Mouse (Mus musculus) embryonic facial prominence, embryonic 15.5 days (tissue): ENCODE results near the gene Lsr. TPM values are rescaled to one million over a fixed set of nuclear protein-coding genes. Genes with fewer than 3 reads are reported as not detected.
A peak's percentile ranks its signal among the peaks of the same experiment; 100 is the strongest.

Experiments used
- ATAC-seq: fragments of 200-750 bp; cut with Nextera tagmentation; 2 replicates; pipeline ENCODE4 v1.8.0; 2017; ENCODE audit warnings: low read depth, moderate TSS enrichment; ENCODE audit not compliant: insufficient number of reproducible peaks, low FRiP score, low TSS enrichment
- H3K27ac ChIP-seq: fragments of 300-500 bp; sonication (generic); replicated peaks from 2 replicates; pipeline ENCODE4 v1.5.1; 2015; ENCODE audit warnings: mild to moderate bottlenecking, inconsistent platforms
- H3K27me3 ChIP-seq: fragments of 300-500 bp; sonication (generic); 2 replicates; pipeline ENCODE4 v1.6.1; 2015; ENCODE audit warnings: inconsistent platforms
- H3K36me3 ChIP-seq: fragments of 300-500 bp; sonication (generic); 2 replicates; pipeline ENCODE4 v1.6.1; 2015; ENCODE audit warnings: mild to moderate bottlenecking, inconsistent platforms
- H3K4me1 ChIP-seq: fragments of 300-500 bp; sonication (generic); 2 replicates; pipeline ENCODE4 v1.6.1; 2015; ENCODE audit warnings: inconsistent platforms
- H3K4me2 ChIP-seq: fragments of 300-500 bp; sonication (generic); replicated peaks from 2 replicates; pipeline ENCODE4 v1.6.1; 2015; ENCODE audit warnings: mild to moderate bottlenecking, inconsistent platforms
- H3K4me3 ChIP-seq: fragments of 300-500 bp; sonication (generic); replicated peaks from 2 replicates; pipeline ENCODE4 v1.5.1; 2015; ENCODE audit warnings: mild to moderate bottlenecking, inconsistent platforms
- H3K9ac ChIP-seq: fragments of 300-500 bp; sonication (generic); 2 replicates; pipeline ENCODE4 v1.6.1; 2015; ENCODE audit warnings: inconsistent platforms
- H3K9me3 ChIP-seq: fragments of 300-500 bp; sonication (generic); replicated peaks from 2 replicates; pipeline ENCODE4 v1.6.1; 2016; ENCODE audit warnings: inconsistent platforms
- WGBS: fragments of 180-500 bp; shearing (Covaris S2); methylation state at CpG from one replicate; pipeline ENCODE4 v1.1.7; 2015; 5-methylcytosine and 5-hydroxymethylcytosine counted together
- polyA plus RNA-seq: library from polyadenylated mRNA; unstranded; fragments of >200 nt; fragmentation: Nextera tagmentation; extraction: Ambion mirVana; gene quantifications from 2 replicates; pipeline ENCODE4 v1.2.1, GENCODE M21; 2015

The Lsr gene
- 40.8 and 47.2 TPM in 2 replicates for polyA plus RNA-seq

GRCm38 (mm10) chr7:30973251-30973500, at the start of gene Lsr:
Gene Lsr (minus strand): TSS chr7:30973464.
- H3K9ac ChIP-seq, result peak within 1 kb of the TSS; percentile 31
- no peak for ATAC-seq
- H3K27ac ChIP-seq, result peak within 1 kb of the TSS; percentile 78
- WGBS, result 0% methylated on average over 19 of the region's 19 CpGs
- peaks cover 6% of the 10 kb centered on the region for H3K4me1 ChIP-seq
- H3K9me3 ChIP-seq, result no peaks in the 10 kb centered on the region
- H3K4me2 ChIP-seq, result peak within 1 kb of the TSS; percentile 54
- no peaks in the 10 kb centered on the region for H3K36me3 ChIP-seq
- peak within 1 kb of the TSS; percentile 51 for H3K4me3 ChIP-seq
- peaks cover 22% of the 10 kb centered on the region for H3K27me3 ChIP-seq

- H3K27me3 ChIP-seq, result no peaks in the 10 kb centered on the region
- H3K4me3 ChIP-seq, result no peak overlapping the region
- H3K4me1 ChIP-seq, result peaks cover 15% of the 10 kb centered on the region
- H3K27ac ChIP-seq, result peak overlapping the region; percentile 63
- no peaks in the 10 kb centered on the region for H3K36me3 ChIP-seq
- H3K9me3 ChIP-seq, result no peaks in the 10 kb centered on the region
- no peak overlapping the region for H3K9ac ChIP-seq
- peak; percentile 75 for ATAC-seq
- WGBS, result 15% methylated on average over 10 of the region's 10 CpGs
- no peak overlapping the region for H3K4me2 ChIP-seq
These were observed 44.0 kb upstream of the Lsr start for GRCm38 (mm10) chr7:31017104-31017901.

GRCm38 (mm10) chr7:31012971-31013370, 39.7 kb upstream of the Lsr start:
- H3K4me3 ChIP-seq, result no peak overlapping the region
- no peak for ATAC-seq
- no peaks in the 10 kb centered on the region for H3K36me3 ChIP-seq
- no peaks in the 10 kb centered on the region for H3K27me3 ChIP-seq
- peaks cover 15% of the 10 kb centered on the region for H3K4me1 ChIP-seq
- no peak overlapping the region for H3K27ac ChIP-seq
- no peaks in the 10 kb centered on the region for H3K9me3 ChIP-seq
- no peak overlapping the region for H3K4me2 ChIP-seq
- WGBS, result 71% methylated on average over 5 of the region's 5 CpGs
- H3K9ac ChIP-seq, result no peak overlapping the region

- ATAC-seq, result no peak
- H3K4me3 ChIP-seq, result no peak overlapping the region
- no peak overlapping the region for H3K9ac ChIP-seq
- H3K9me3 ChIP-seq, result no peaks in the 10 kb centered on the region
- H3K4me2 ChIP-seq, result no peak overlapping the region
- no peak overlapping the region for H3K27ac ChIP-seq
- no peaks in the 10 kb centered on the region for H3K27me3 ChIP-seq
- no peaks in the 10 kb centered on the region for H3K36me3 ChIP-seq
- WGBS, result 69% methylated on average over 3 of the region's 3 CpGs
- no peaks in the 10 kb centered on the region for H3K4me1 ChIP-seq
These were observed 35.6 kb upstream of the Lsr start for GRCm38 (mm10) chr7:31008889-31009288.

GRCm38 (mm10) chr7:31008175-31008574, 34.9 kb upstream of the Lsr start:
- Histone ChIP-seq H3K9me3 (no peaks in the 10 kb centered on the region), H3K36me3 (no peaks in the 10 kb centered on the region), H3K27ac (no peak overlapping the region), H3K4me2 (no peak overlapping the region), H3K27me3 (no peaks in the 10 kb centered on the region), H3K9ac (no peak overlapping the region), H3K4me3 (no peak overlapping the region), H3K4me1 (no peaks in the 10 kb centered on the region)
- WGBS, result 53% methylated on average over 1 of the region's 1 CpGs
- no peak for ATAC-seq

GRCm38 (mm10) chr7:31007775-31008174, 34.5 kb upstream of the Lsr start:
- H3K4me3 ChIP-seq, result no peak overlapping the region
- WGBS, result 88% methylated on average over 1 of the region's 1 CpGs

GRCm38 (mm10) chr7:31002650-31003049, 29.4 kb upstream of the Lsr start:
- ATAC-seq, result no peak
- WGBS, result 75% methylated on average over 8 of the region's 8 CpGs
- no peak overlapping the region for H3K27ac ChIP-seq

More at GRCm38 (mm10) chr7:31007775-31008174, 34.5 kb upstream of the Lsr start:
- Histone ChIP-seq H3K36me3 (no peaks in the 10 kb centered on the region), H3K27ac (no peak overlapping the region), H3K4me1 (no peaks in the 10 kb centered on the region), H3K4me2 (no peak overlapping the region), H3K27me3 (no peaks in the 10 kb centered on the region), H3K9me3 (no peaks in the 10 kb centered on the region), H3K9ac (no peak overlapping the region)
- 0 out of 2 replicates have a peak, but pooled peaks have one; percentile 16 for ATAC-seq

GRCm38 (mm10) chr7:31000505-31001020, 27.3 kb upstream of the Lsr start:
- H3K36me3 ChIP-seq, result no peaks in the 10 kb centered on the region
- WGBS, result 1% methylated on average over 7 of the region's 7 CpGs
- 0 out of 2 replicates have a peak overlapping the region, but pooled peaks have one; percentile 15 for H3K4me2 ChIP-seq
- no peaks in the 10 kb centered on the region for H3K27me3 ChIP-seq
- no peak overlapping the region for H3K9ac ChIP-seq
- peak; percentile 60; the same call in 1 of the 2 replicates for ATAC-seq
- H3K4me1 ChIP-seq, result peaks cover 11% of the 10 kb centered on the region
- H3K9me3 ChIP-seq, result peaks cover 8% of the 10 kb centered on the region; the same call in 1 of the 2 replicates
- no peak overlapping the region; the same call in 1 of the 2 replicates for H3K27ac ChIP-seq
- no peak overlapping the region for H3K4me3 ChIP-seq

More at GRCm38 (mm10) chr7:31002650-31003049, 29.4 kb upstream of the Lsr start:
- Histone ChIP-seq H3K9me3 (no peaks in the 10 kb centered on the region), H3K4me3 (no peak overlapping the region), H3K27me3 (no peaks in the 10 kb centered on the region), H3K9ac (no peak overlapping the region), H3K36me3 (no peaks in the 10 kb centered on the region), H3K4me1 (peaks cover 11% of the 10 kb centered on the region), H3K4me2 (no peak overlapping the region)

GRCm38 (mm10) chr7:30996491-30996890, 23.2 kb upstream of the Lsr start:
- Histone ChIP-seq H3K4me3 (no peak overlapping the region), H3K9me3 (peaks cover 8% of the 10 kb centered on the region; the same call in 1 of the 2 replicates), H3K9ac (no peak overlapping the region), H3K36me3 (no peaks in the 10 kb centered on the region), H3K27ac (no peak overlapping the region), H3K4me1 (peaks cover 17% of the 10 kb centered on the region), H3K27me3 (no peaks in the 10 kb centered on the region), H3K4me2 (no peak overlapping the region)
- ATAC-seq, result no peak
- 97% methylated on average over 2 of the region's 2 CpGs for WGBS

- 48% methylated on average over 5 of the region's 5 CpGs for WGBS
- Histone ChIP-seq H3K4me1 (peaks cover 6% of the 10 kb centered on the region; the same call in 1 of the 2 replicates), H3K36me3 (no peaks in the 10 kb centered on the region), H3K4me3 (no peak overlapping the region), H3K4me2 (no peak overlapping the region), H3K27ac (no peak overlapping the region), H3K9ac (no peak overlapping the region), H3K9me3 (peaks cover 8% of the 10 kb centered on the region; the same call in 1 of the 2 replicates), H3K27me3 (no peaks in the 10 kb centered on the region)
- 0 out of 2 replicates have a peak, but pooled peaks have one; percentile 19 for ATAC-seq
These were observed 20.7 kb upstream of the Lsr start for GRCm38 (mm10) chr7:30993986-30994385.

- H3K4me2 ChIP-seq, result no peak overlapping the region
- H3K36me3 ChIP-seq, result no peaks in the 10 kb centered on the region
- H3K4me3 ChIP-seq, result no peak overlapping the region
- H3K27ac ChIP-seq, result no peak overlapping the region
- 77% methylated on average over 5 of the region's 5 CpGs for WGBS
- no peak for ATAC-seq
- peaks cover 8% of the 10 kb centered on the region; the same call in 1 of the 2 replicates for H3K9me3 ChIP-seq
- no peaks in the 10 kb centered on the region for H3K27me3 ChIP-seq
- H3K9ac ChIP-seq, result no peak overlapping the region
- peaks cover 6% of the 10 kb centered on the region; the same call in 1 of the 2 replicates for H3K4me1 ChIP-seq
These were observed 18.9 kb upstream of the Lsr start for GRCm38 (mm10) chr7:30992148-30992547.
